Mouse (Mus musculus): ENCODE data around the gene Nek7.

DNA sequence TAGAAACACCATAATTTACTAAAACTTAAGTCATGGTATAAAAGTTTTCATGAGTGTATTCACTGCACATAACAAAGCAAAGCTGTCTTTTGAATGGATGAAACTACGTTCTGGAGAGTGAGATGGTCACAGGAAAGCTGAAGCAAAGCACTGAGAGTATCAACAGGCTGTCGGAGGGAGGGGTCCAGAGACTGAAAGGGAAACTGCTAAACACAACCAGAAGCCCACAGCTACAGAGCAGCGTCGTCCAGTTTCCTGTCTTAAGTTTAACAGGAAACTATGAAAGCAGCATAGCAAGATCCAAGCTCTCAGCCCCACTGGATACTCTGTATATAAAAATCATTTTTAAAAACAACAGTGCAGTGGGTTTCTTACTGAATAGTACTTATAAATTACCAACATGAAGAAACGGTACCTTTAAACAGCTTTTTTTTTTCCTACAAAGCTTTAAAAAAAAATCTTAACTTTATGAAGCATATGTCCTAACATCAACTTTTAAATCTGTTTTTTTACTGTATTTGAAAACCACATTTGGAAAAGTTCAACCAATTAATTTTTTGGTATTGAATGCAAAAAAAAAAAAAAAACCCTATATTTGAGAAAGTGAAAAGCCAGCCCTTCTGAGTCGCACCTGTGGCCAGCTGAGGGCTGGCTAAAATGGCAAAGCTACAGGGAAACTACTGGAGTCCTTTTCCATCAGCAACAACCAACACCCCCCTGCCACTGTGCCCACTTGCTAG lies 102.4 kb downstream of the Nek7 start:
- no peak for TF ChIP-seq CTCF (IDR thresholded peaks at IDR 0.05; ENCODE audit: control insufficient read depth, insufficient read depth, insufficient replicate concordance, low read depth, low read length)
- no peak for TF ChIP-seq POLR2A (IDR thresholded peaks at IDR 0.05; ENCODE audit: control insufficient read depth, low read depth, low read length)

Measured in testis, adult 2 months (tissue).